Mouse (Mus musculus): Measurements from ENCODE around the gene Csf3. TPM values are rescaled to one million over a fixed set of nuclear protein-coding genes. Genes with fewer than 3 reads are reported as not detected.

The Csf3 gene
- total and polyA plus RNA-seq, 2 experiments from 2014 or later = not detected

DNA sequence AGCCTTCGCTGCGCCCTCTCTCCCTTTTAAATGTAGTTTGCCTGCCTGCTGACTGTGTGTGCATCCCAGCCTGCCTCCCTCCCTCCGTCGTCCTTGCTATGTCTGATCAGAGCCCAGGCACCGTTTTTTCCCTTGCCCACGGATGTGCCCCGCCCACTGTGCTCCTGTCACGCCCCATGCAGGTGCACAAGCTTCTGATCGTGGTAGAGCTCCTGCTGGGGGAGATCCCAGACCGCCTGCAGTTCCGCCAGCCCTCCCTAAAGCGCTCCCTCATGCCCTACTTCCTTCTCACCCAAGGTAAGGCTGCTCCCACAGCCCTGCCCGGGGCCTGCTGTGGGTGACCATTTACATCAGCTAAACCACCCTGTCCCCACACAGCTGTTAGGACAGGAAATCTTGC is 7.9 kb upstream of the Csf3 start:
- no peak for ATAC-seq (ENCODE audit: low FRiP score)
- Histone ChIP-seq H3K4me1 (ENCODE audit: insufficient read depth, low read length) (no peaks in the 10 kb centered on the region), H3K27me3 (ENCODE audit: insufficient read depth, low read length) (no peaks in the 10 kb centered on the region), H3K4me2 (ENCODE audit: low read depth, low read length, poor library complexity, severe bottlenecking) (no peak overlapping the region), H3K4me3 (ENCODE audit: low read depth, low read length) (no peak overlapping the region), H3K9ac (replicated peaks; ENCODE audit: low read length, poor library complexity, severe bottlenecking) (no peak overlapping the region), H3K36me3 (ENCODE audit: insufficient read depth, low read length) (peaks cover 65% of the 10 kb centered on the region), H3K27ac (ENCODE audit: low read depth, low read length) (no peak overlapping the region), H3K9me3 (ENCODE audit: low read length) (no peaks in the 10 kb centered on the region)
- 74% methylated on average over 13 of the region's 13 CpGs for WGBS
- no peak for DNase-seq (ENCODE audit: low spot score)
- no peak for TF ChIP-seq CTCF (IDR thresholded peaks at IDR 0.05)

DNA sequence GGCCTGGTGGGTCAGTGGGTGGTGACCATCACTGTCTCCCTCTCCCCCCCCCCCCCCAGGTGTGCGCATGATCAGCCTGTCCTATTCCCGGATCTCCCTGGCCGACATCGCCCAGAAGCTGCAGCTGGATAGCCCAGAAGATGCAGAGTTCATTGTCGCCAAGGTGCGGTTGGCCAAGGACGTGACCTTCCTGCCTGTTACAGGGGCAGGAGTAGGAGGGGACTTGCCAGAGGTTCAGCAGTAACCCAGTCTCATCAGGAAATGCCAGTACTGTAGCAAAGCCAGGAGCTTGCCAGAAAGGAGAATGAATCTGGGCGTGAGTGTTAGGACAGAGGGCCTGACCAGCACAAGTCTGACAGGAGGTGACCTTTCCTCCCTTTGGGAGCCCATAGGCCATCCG is 7.3 kb upstream of the Csf3 start:
- Histone ChIP-seq H3K9ac (replicated peaks; ENCODE audit: low read length, poor library complexity, severe bottlenecking) (no peak overlapping the region), H3K4me1 (ENCODE audit: insufficient read depth, low read length) (no peaks in the 10 kb centered on the region), H3K4me2 (ENCODE audit: low read depth, low read length, poor library complexity, severe bottlenecking) (no peak overlapping the region), H3K9me3 (ENCODE audit: low read length) (no peaks in the 10 kb centered on the region), H3K27me3 (ENCODE audit: insufficient read depth, low read length) (no peaks in the 10 kb centered on the region), H3K36me3 (ENCODE audit: insufficient read depth, low read length) (peaks cover 62% of the 10 kb centered on the region), H3K27ac (ENCODE audit: low read depth, low read length) (no peak overlapping the region), H3K4me3 (ENCODE audit: low read depth, low read length) (no peak overlapping the region)
- ATAC-seq (ENCODE audit: low FRiP score) (no peak), DNase-seq (ENCODE audit: low spot score) (no peak)
- 93% methylated on average over 8 of the region's 9 CpGs for WGBS
- TF ChIP-seq CTCF (IDR thresholded peaks at IDR 0.05) = no peak

DNA sequence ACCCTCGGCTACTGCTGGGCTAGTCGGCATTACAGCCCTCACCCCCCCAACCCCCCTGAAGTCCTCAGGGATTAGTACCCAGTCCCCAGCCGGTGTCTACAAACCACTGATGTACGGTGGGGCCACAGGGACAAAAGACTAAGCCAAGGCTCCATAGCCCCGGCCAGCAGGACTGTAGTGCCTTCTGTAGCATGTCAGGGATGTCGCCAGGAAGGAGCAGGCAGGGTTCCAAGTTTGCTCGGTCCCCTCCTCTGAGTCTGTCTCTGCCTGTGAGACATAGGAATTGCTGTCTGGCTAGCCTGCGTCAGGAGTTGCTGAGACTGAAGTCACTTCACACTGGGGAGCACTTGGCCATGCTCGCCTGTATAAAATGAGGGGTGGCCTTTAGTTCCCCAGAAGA is 6.8 kb upstream of the Csf3 start:
- H3K4me2 ChIP-seq (ENCODE audit: low read depth, low read length, poor library complexity, severe bottlenecking) = no peak overlapping the region
- no peak for TF ChIP-seq CTCF (IDR thresholded peaks at IDR 0.05)
- H3K4me3 ChIP-seq (ENCODE audit: low read depth, low read length) = no peak overlapping the region
- WGBS = 76% methylated on average over 9 of the region's 9 CpGs
- no peak overlapping the region for H3K27ac ChIP-seq (ENCODE audit: low read depth, low read length)
- no peak overlapping the region for H3K9ac ChIP-seq (replicated peaks; ENCODE audit: low read length, poor library complexity, severe bottlenecking)
- DNase-seq (ENCODE audit: low spot score) = no peak
- no peak for ATAC-seq (ENCODE audit: low FRiP score)
- H3K36me3 ChIP-seq (ENCODE audit: insufficient read depth, low read length) = peaks cover 62% of the 10 kb centered on the region
- no peaks in the 10 kb centered on the region for H3K9me3 ChIP-seq (ENCODE audit: low read length)
- H3K27me3 ChIP-seq (ENCODE audit: insufficient read depth, low read length) = no peaks in the 10 kb centered on the region
- H3K4me1 ChIP-seq (ENCODE audit: insufficient read depth, low read length) = no peaks in the 10 kb centered on the region

DNA sequence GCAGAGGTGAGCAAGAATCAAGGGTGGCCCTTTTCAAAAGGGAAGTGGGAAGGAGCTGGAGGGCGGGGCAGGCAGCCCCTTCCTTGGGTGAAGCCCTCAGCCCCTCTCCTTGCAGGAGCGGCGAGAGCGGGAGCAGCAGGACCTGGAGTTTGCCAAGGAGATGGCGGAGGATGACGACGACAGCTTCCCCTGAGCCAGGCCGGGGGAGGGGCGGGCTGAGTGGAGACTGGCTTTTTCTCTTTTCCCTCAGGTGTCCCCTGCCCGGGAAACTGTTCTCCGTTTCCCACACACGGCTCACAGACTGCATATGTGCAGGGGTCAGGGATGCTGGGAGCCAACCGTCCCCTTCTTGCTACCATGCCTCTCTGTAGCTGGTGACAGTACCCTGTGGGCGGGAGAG is 5.7 kb upstream of the Csf3 start:
- Histone ChIP-seq H3K9ac (replicated peaks; ENCODE audit: low read length, poor library complexity, severe bottlenecking) (no peak overlapping the region), H3K9me3 (ENCODE audit: low read length) (no peaks in the 10 kb centered on the region), H3K36me3 (ENCODE audit: insufficient read depth, low read length) (peaks cover 53% of the 10 kb centered on the region), H3K4me3 (ENCODE audit: low read depth, low read length) (no peak overlapping the region), H3K27me3 (ENCODE audit: insufficient read depth, low read length) (no peaks in the 10 kb centered on the region), H3K4me1 (ENCODE audit: insufficient read depth, low read length) (no peaks in the 10 kb centered on the region), H3K27ac (ENCODE audit: low read depth, low read length) (no peak overlapping the region), H3K4me2 (ENCODE audit: low read depth, low read length, poor library complexity, severe bottlenecking) (no peak overlapping the region)
- no peak for DNase-seq (ENCODE audit: low spot score)
- 71% methylated on average over 14 of the region's 14 CpGs for WGBS
- TF ChIP-seq CTCF (IDR thresholded peaks at IDR 0.05) = no peak
- ATAC-seq (ENCODE audit: low FRiP score) = no peak

DNA sequence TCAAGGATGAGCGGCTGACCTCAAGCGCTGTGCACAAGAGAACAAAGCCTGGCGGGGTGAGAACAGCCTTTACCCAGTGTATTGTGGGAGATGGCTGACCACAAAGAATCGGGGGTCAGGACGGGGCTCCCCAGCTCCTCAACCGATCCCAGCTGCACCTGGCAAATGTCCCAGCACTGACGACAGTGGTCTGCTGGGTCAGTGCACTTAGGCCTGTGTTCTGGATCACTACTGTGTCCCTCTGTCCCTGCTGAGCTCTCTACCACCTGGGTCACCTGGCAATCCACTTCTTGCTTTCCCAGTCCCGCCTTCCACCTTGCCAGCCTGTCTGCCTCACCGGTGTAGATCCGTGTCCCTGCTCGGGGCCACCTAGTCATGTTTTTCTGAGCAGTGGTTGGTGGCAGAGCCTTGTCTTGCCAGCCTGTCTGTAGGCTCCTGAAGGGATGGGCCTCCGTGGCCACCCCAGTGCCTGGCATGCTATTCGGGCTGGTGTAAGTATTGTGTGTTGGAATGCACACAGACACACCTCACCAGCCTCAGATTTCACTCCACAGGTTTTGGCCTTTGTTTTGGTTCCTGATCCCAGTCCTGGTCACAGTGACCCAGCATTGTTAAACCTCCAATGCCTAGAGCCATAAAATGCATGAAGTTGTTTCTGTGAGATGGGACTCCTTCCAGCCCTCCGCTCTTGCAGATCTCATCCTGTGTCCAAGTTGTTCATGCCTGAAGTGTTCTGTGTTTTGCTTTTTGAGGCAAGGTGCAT is 4.4 kb upstream of the Csf3 start:
- WGBS = 85% methylated on average over 14 of the region's 14 CpGs
- H3K36me3 ChIP-seq (ENCODE audit: insufficient read depth, low read length) = peaks cover 41% of the 10 kb centered on the region
- no peak for ATAC-seq (ENCODE audit: low FRiP score)

DNA sequence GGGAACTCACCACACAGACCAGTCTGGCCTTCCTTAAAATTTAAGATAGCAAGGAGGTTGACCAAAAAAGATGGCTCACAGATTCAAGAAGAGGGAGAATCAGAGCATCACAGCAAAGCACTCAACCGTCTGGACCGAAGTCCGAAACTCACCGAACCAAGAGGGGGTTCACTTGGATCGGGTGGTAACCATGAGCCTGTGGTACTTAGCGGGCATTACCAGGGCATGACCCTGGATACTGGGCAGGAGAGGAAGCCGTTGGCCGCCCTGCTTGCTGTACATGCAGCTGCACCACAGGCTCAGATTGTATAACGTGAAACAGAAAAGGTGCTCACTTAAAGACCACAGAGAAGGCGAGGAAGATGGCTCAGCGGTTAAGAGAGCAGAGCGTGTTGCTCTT is 3.8 kb upstream of the Csf3 start:
- no peak overlapping the region for H3K27ac ChIP-seq (ENCODE audit: low read depth, low read length)
- H3K4me3 ChIP-seq (ENCODE audit: low read depth, low read length) = no peak overlapping the region
- TF ChIP-seq CTCF (IDR thresholded peaks at IDR 0.05) = no peak
- DNase-seq (ENCODE audit: low spot score) (no peak), ATAC-seq (ENCODE audit: low FRiP score) (no peak)
- no peaks in the 10 kb centered on the region for H3K9me3 ChIP-seq (ENCODE audit: low read length)
- no peak overlapping the region for H3K4me2 ChIP-seq (ENCODE audit: low read depth, low read length, poor library complexity, severe bottlenecking)
- peaks cover 35% of the 10 kb centered on the region for H3K36me3 ChIP-seq (ENCODE audit: insufficient read depth, low read length)
- H3K9ac ChIP-seq (replicated peaks; ENCODE audit: low read length, poor library complexity, severe bottlenecking) = no peak overlapping the region
- no peaks in the 10 kb centered on the region for H3K4me1 ChIP-seq (ENCODE audit: insufficient read depth, low read length)
- WGBS = 89% methylated on average over 12 of the region's 12 CpGs
- H3K27me3 ChIP-seq (ENCODE audit: insufficient read depth, low read length) = no peaks in the 10 kb centered on the region

More for the DNA sequence above, 4.4 kb upstream of the Csf3 start:
- no peak for TF ChIP-seq CTCF (IDR thresholded peaks at IDR 0.05)
- no peak overlapping the region for H3K4me2 ChIP-seq (ENCODE audit: low read depth, low read length, poor library complexity, severe bottlenecking)
- H3K4me1 ChIP-seq (ENCODE audit: insufficient read depth, low read length) = no peaks in the 10 kb centered on the region
- H3K27ac ChIP-seq (ENCODE audit: low read depth, low read length) = no peak overlapping the region
- DNase-seq (ENCODE audit: low spot score) = no peak
- no peak overlapping the region for H3K9ac ChIP-seq (replicated peaks; ENCODE audit: low read length, poor library complexity, severe bottlenecking)
- no peak overlapping the region for H3K4me3 ChIP-seq (ENCODE audit: low read depth, low read length)
- no peaks in the 10 kb centered on the region for H3K9me3 ChIP-seq (ENCODE audit: low read length)
- H3K27me3 ChIP-seq (ENCODE audit: insufficient read depth, low read length) = no peaks in the 10 kb centered on the region
